Mouse (Mus musculus) lung, embryonic 16.5 days (tissue): Measurements from ENCODE around the gene Lpgat1. TPM values are rescaled to one million over a fixed set of nuclear protein-coding genes. Genes with fewer than 3 reads are reported as not detected.

ENCODE experiments used
- ATAC-seq: fragments of 200-750 bp; cut with Nextera tagmentation; 2 replicates; pipeline ENCODE4 v1.8.0; 2017; ENCODE audit warnings: low read depth, mild to moderate bottlenecking, moderate library complexity
- H3K27ac ChIP-seq: fragments of 300-500 bp; sonication (generic); 2 replicates; pipeline ENCODE4 v1.5.1; 2014; ENCODE audit warnings: mild to moderate bottlenecking, control low read depth, low read length
- H3K27me3 ChIP-seq: fragments of 300-500 bp; sonication (generic); 2 replicates; pipeline ENCODE4 v1.6.1; 2014; ENCODE audit warnings: low read depth, low read length, mixed read lengths; ENCODE audit not compliant: control insufficient read depth, insufficient read depth
- H3K36me3 ChIP-seq: fragments of 300-500 bp; sonication (generic); 2 replicates; pipeline ENCODE4 v1.6.1; 2014; ENCODE audit warnings: low read length; ENCODE audit not compliant: control insufficient read depth, insufficient read depth
- H3K4me1 ChIP-seq: fragments of 300-500 bp; sonication (generic); replicated peaks from 2 replicates; pipeline ENCODE4 v1.6.1; 2014; ENCODE audit warnings: low read length, mixed read lengths; ENCODE audit not compliant: control insufficient read depth, insufficient read depth
- H3K4me2 ChIP-seq: fragments of 300-500 bp; sonication (generic); 2 replicates; pipeline ENCODE4 v1.6.1; 2014; ENCODE audit warnings: low read depth, low read length, control low read depth
- H3K4me3 ChIP-seq: fragments of 300-500 bp; sonication (generic); 2 replicates; pipeline ENCODE4 v1.5.1; 2014; ENCODE audit warnings: mild to moderate bottlenecking, low read length, control low read depth
- H3K9ac ChIP-seq: fragments of 300-500 bp; sonication (generic); 2 replicates; pipeline ENCODE4 v1.6.1; 2014; ENCODE audit warnings: low read length, control low read depth
- H3K9me3 ChIP-seq: fragments of 300-500 bp; sonication (generic); 2 replicates; pipeline ENCODE4 v1.6.1; 2016; ENCODE audit warnings: low read length; ENCODE audit not compliant: control insufficient read depth
- WGBS: fragments of 180-500 bp; shearing (Covaris S2); extraction: QIAGEN DNeasy Blood & Tissue Kit; methylation state at CpG from one replicate; pipeline ENCODE4 v1.1.7; 2014; 5-methylcytosine and 5-hydroxymethylcytosine counted together
- polyA plus RNA-seq: library from polyadenylated mRNA; unstranded; fragments of >200 nt; fragmentation: Nextera tagmentation; extraction: Ambion mirVana; gene quantifications from 2 replicates; pipeline ENCODE4 v1.2.1, GENCODE M21; 2015

The Lpgat1 gene
- polyA plus RNA-seq, 1 experiment from 2014 or later = 12.4 TPM

- WGBS = 56% methylated on average over 8 of the region's 8 CpGs
These were observed 75.4 kb downstream of the Lpgat1 start for GRCm38 (mm10) chr1:191792991-191793390.

DNA sequence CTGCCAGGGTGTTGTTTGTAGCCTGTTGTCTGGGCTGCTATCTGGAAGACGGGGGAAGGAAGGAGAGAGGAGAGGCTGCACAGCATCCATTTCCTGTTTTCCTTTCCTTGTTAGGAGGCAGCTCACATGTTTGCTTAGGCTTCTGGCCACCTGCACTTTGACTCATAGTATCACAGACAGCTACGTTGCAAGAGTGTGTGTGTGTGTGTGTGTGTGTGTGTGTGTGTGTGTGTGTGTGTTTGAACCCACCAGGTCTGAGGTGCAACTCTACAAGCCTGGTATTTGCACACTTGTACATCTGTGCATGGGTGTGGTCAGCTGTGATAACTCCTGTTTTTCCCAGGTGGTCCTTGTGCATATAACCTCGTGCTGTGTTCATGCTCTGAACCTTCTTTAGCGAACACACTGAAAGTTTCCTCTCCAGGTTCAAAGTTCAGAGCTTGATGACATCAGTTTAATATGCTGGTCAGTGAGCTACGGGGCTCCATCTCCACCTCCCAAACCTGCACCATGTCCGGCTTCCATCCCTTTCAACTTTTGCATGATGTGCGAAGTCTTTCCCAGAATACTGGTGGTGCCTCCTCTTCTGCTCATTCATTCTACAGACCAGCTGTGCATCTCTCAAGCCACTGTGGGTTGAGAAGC is 76.4 kb downstream of the Lpgat1 start:
- no peak overlapping the region for H3K4me2 ChIP-seq
- no peak overlapping the region for H3K4me3 ChIP-seq
- no peaks in the 10 kb centered on the region; the same call in 1 of the 2 replicates for H3K4me1 ChIP-seq
- no peaks in the 10 kb centered on the region for H3K27me3 ChIP-seq
- H3K27ac ChIP-seq = no peak overlapping the region
- no peak overlapping the region for H3K9ac ChIP-seq
- WGBS = 66% methylated on average over 7 of the region's 7 CpGs
- no peak for ATAC-seq
- peaks cover 6% of the 10 kb centered on the region; the same call in 1 of the 2 replicates for H3K9me3 ChIP-seq
- H3K36me3 ChIP-seq = no peaks in the 10 kb centered on the region

More at GRCm38 (mm10) chr1:191792991-191793390, 75.4 kb downstream of the Lpgat1 start:
- Histone ChIP-seq H3K4me2 (no peak overlapping the region), H3K4me1 (no peaks in the 10 kb centered on the region; the same call in 1 of the 2 replicates), H3K9me3 (peaks cover 4% of the 10 kb centered on the region; the same call in 1 of the 2 replicates), H3K27me3 (no peaks in the 10 kb centered on the region), H3K9ac (no peak overlapping the region), H3K4me3 (no peak overlapping the region), H3K36me3 (no peaks in the 10 kb centered on the region), H3K27ac (0 out of 2 replicates have a peak overlapping the region, but pooled peaks have one; percentile 12)
- ATAC-seq = no peak; the same call in 1 of the 2 replicates

DNA sequence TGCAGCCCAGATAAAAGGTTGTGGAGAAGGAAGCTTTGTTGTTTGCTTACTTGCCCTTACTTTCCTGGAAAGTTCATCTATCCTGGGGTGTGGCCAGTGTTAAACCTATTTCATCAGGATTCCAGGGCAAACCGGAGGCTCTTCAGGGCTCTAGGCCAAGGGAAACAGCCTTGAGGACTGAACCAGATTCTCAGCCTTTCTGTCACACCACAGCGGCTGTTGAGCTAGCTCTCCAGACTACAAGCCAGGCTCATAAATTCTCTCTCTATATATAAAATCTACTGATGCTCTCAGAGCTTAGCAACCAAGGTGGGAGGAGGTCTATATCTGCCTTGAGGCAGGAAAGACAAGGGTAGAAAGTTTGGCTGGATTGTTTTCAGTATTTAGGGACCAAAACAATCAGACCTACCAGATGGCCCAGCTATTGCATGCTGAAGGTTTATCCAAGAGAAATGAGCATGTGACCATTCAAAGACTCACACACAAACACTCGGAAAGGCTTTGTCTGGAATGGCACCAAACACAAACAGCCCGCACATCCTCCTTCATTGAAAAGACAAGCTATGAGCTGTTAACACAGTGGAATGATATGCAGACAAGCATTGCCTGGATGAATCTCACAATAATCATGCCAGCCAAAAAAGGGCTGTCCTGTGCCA is 78.7 kb downstream of the Lpgat1 start:
- H3K9me3 ChIP-seq = 0 out of 2 replicates have a peak, but pooled peaks cover 3% of the 10 kb centered on the region
- no peaks in the 10 kb centered on the region for H3K27me3 ChIP-seq
- no peaks in the 10 kb centered on the region; the same call in 1 of the 2 replicates for H3K4me1 ChIP-seq
- H3K4me3 ChIP-seq = no peak overlapping the region
- WGBS = 76% methylated on average over 4 of the region's 4 CpGs
- no peaks in the 10 kb centered on the region for H3K36me3 ChIP-seq
- H3K27ac ChIP-seq = no peak overlapping the region
- no peak overlapping the region for H3K4me2 ChIP-seq
- H3K9ac ChIP-seq = no peak overlapping the region
- ATAC-seq = no peak

- peak; percentile 74 for ATAC-seq
- H3K27ac ChIP-seq = no peak overlapping the region
- WGBS = 47% methylated on average over 9 of the region's 9 CpGs
These were observed 84.6 kb downstream of the Lpgat1 start for GRCm38 (mm10) chr1:191802093-191802819.

GRCm38 (mm10) chr1:191802820-191803655 is 85.4 kb downstream of the Lpgat1 start:
- WGBS = 49% methylated on average over 10 of the region's 10 CpGs
- H3K27ac ChIP-seq = no peak overlapping the region
- H3K9ac ChIP-seq = no peak overlapping the region
- no peak overlapping the region for H3K4me3 ChIP-seq
- peak; percentile 75 for ATAC-seq
- peak overlapping the region; percentile 8; the same call in 1 of the 2 replicates for H3K4me2 ChIP-seq
- H3K27me3 ChIP-seq = no peaks in the 10 kb centered on the region
- H3K4me1 ChIP-seq = no peaks in the 10 kb centered on the region
- no peaks in the 10 kb centered on the region for H3K36me3 ChIP-seq
- H3K9me3 ChIP-seq = peaks cover 6% of the 10 kb centered on the region; the same call in 1 of the 2 replicates

More at GRCm38 (mm10) chr1:191802093-191802819, 84.6 kb downstream of the Lpgat1 start:
- H3K27me3 ChIP-seq = no peaks in the 10 kb centered on the region
- no peaks in the 10 kb centered on the region for H3K4me1 ChIP-seq
- no peak overlapping the region for H3K9ac ChIP-seq
- H3K9me3 ChIP-seq = peaks cover 6% of the 10 kb centered on the region; the same call in 1 of the 2 replicates
- H3K4me3 ChIP-seq = no peak overlapping the region
- no peaks in the 10 kb centered on the region for H3K36me3 ChIP-seq
- no peak overlapping the region for H3K4me2 ChIP-seq

DNA sequence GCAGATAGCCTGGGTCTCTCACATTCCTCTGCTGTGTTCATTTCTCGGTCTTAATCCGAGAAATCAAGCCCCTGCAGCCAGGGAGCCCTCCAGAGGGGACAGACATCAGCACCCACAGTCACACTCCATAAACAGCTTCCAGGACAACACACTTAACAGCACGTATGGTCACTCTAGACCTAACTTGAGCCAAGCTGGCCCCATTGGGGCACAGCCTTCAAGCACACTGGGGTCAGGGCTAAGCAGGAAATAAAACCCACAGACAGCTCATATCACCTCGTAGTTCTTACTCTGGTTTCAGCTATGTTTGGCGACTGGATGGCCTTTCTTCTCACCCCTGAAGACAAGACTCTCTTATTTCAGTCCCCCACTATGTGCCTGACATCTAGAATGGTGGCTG is 87.1 kb downstream of the Lpgat1 start:
- Histone ChIP-seq H3K36me3 (no peaks in the 10 kb centered on the region), H3K4me2 (no peak overlapping the region), H3K9me3 (peaks cover 3% of the 10 kb centered on the region; the same call in 1 of the 2 replicates), H3K27ac (no peak overlapping the region), H3K9ac (no peak overlapping the region), H3K4me3 (no peak overlapping the region), H3K4me1 (no peaks in the 10 kb centered on the region; the same call in 1 of the 2 replicates), H3K27me3 (no peaks in the 10 kb centered on the region)
- WGBS = 26% methylated on average over 5 of the region's 5 CpGs
- no peak for ATAC-seq

GRCm38 (mm10) chr1:191805788-191806187 is 88.2 kb downstream of the Lpgat1 start:
- no peak overlapping the region for H3K4me2 ChIP-seq
- H3K9me3 ChIP-seq = peaks cover 3% of the 10 kb centered on the region; the same call in 1 of the 2 replicates
- no peak overlapping the region for H3K27ac ChIP-seq
- no peaks in the 10 kb centered on the region for H3K36me3 ChIP-seq
- WGBS = 52% methylated on average over 6 of the region's 6 CpGs
- ATAC-seq = no peak
- no peak overlapping the region for H3K9ac ChIP-seq
- H3K27me3 ChIP-seq = no peaks in the 10 kb centered on the region
- no peak overlapping the region for H3K4me3 ChIP-seq
- no peaks in the 10 kb centered on the region; the same call in 1 of the 2 replicates for H3K4me1 ChIP-seq

GRCm38 (mm10) chr1:191806740-191807139 is 89.1 kb downstream of the Lpgat1 start:
- Histone ChIP-seq H3K9me3 (peaks cover 3% of the 10 kb centered on the region; the same call in 1 of the 2 replicates), H3K4me3 (no peak overlapping the region), H3K27ac (no peak overlapping the region), H3K36me3 (no peaks in the 10 kb centered on the region), H3K9ac (no peak overlapping the region), H3K4me2 (no peak overlapping the region), H3K27me3 (no peaks in the 10 kb centered on the region), H3K4me1 (no peaks in the 10 kb centered on the region; the same call in 1 of the 2 replicates)
- 91% methylated on average over 4 of the region's 4 CpGs for WGBS
- ATAC-seq = no peak
